Mouse (Mus musculus) kidney, postnatal 36 days (tissue): ENCODE results near the gene 1700030K09Rik.

ENCODE experiments used
- DNase-seq, 2 experiments: peaks; one replicate each; pipeline ENCODE4 v3.0.0; 2021 to 2022; ENCODE audit warnings: mixed read lengths in 2 of 2

The 1700030K09Rik gene

GRCm38 (mm10) chr8:72464211-72464610 lies 20.5 kb downstream of the 1700030K09Rik start:
- no peak for DNase-seq

- peak; percentile 48 to 66 for DNase-seq
Observed at GRCm38 (mm10) chr8:72469243-72469642, 25.6 kb downstream of the 1700030K09Rik start.

- DNase-seq = no peak
Observed at GRCm38 (mm10) chr8:72469984-72470383, 26.3 kb downstream of the 1700030K09Rik start.

GRCm38 (mm10) chr8:72470684-72471083 lies 27.0 kb downstream of the 1700030K09Rik start:
- peak; percentile 20 to 68 for DNase-seq

- DNase-seq = peak; percentile 97 to 98
Observed at GRCm38 (mm10) chr8:72474826-72475546, 31.3 kb downstream of the 1700030K09Rik start, which contains the start of gene Cherp. Gene Cherp, minus strand, starts transcription at chr8:72475226.

- DNase-seq = peak; percentile 37 to 63
Observed at GRCm38 (mm10) chr8:72485456-72486199, 41.9 kb downstream of the 1700030K09Rik start.

- no peak for DNase-seq
Observed at GRCm38 (mm10) chr8:72487014-72487413, 43.3 kb downstream of the 1700030K09Rik start.

- DNase-seq = peak in 1 of 2 experiments; percentile 42
Observed at GRCm38 (mm10) chr8:72491017-72491416, 47.3 kb downstream of the 1700030K09Rik start.

GRCm38 (mm10) chr8:72491680-72492621 lies 48.3 kb downstream of the 1700030K09Rik start, which contains the start of gene Slc35e1:
Gene Slc35e1, minus strand, starts transcription at chr8:72492614.
- DNase-seq = peak; percentile 22 to 48

GRCm38 (mm10) chr8:72492622-72493081 lies 49.0 kb downstream of the 1700030K09Rik start:
- peak; percentile 99 to 100 for DNase-seq

GRCm38 (mm10) chr8:72493381-72493780 lies 49.7 kb downstream of the 1700030K09Rik start:
- no peak for DNase-seq

GRCm38 (mm10) chr8:72495411-72496111 lies 51.9 kb downstream of the 1700030K09Rik start:
- DNase-seq = peak; percentile 41

GRCm38 (mm10) chr8:72496217-72496616 lies 52.5 kb downstream of the 1700030K09Rik start:
- no peak for DNase-seq

GRCm38 (mm10) chr8:72497911-72498310 lies 54.2 kb downstream of the 1700030K09Rik start:
- no peak for DNase-seq

GRCm38 (mm10) chr8:72498527-72498926 lies 54.8 kb downstream of the 1700030K09Rik start:
- DNase-seq = no peak

- no peak for DNase-seq
Observed at GRCm38 (mm10) chr8:72499521-72500284, 56.0 kb downstream of the 1700030K09Rik start.

- DNase-seq = no peak
Observed at GRCm38 (mm10) chr8:72500521-72500931, 56.8 kb downstream of the 1700030K09Rik start.

- DNase-seq = no peak
Observed at GRCm38 (mm10) chr8:72504137-72504536, 60.5 kb downstream of the 1700030K09Rik start.

GRCm38 (mm10) chr8:72504637-72505314 lies 61.1 kb downstream of the 1700030K09Rik start:
- DNase-seq = no peak

- no peak for DNase-seq
Observed at GRCm38 (mm10) chr8:72507505-72507904, 63.8 kb downstream of the 1700030K09Rik start.
